Mouse (Mus musculus): ENCODE measurements around the gene Arhgap27.

DNA sequence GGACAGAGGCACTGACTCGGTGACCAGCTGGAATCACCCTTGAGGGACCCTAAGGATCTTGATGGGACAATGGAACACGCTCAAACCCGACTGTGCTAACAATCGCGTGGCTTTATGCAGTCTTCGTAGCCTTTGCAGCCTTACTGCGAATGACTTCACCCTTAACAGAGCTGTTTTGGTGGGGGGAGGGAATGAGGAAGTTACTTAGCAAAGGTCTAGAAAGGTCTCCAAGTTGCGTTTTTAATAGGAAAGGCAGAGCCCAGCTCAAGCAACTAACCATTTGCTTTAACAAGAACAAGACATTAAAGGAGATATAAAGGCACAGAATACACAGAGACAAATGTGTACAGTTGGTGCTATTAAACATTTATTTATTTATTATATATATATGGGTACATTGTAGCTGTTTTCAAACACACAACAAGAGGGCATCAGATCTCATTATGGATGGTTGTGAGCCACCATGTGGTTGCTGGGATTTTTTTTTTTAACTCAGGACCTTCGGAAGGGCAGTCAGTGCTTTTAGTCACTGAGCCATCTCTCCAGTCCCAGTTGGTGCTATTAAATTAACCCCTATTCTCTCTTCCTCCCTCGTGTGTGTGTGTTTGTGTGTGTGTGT lies 53.4 kb downstream of the Arhgap27 start:
- no peak for TF ChIP-seq POLR2A (IDR thresholded peaks at IDR 0.05; ENCODE audit: low read depth, low read length)
- TF ChIP-seq CTCF (IDR thresholded peaks at IDR 0.05; ENCODE audit: borderline replicate concordance, insufficient read depth, low read length): no peak

All from embryonic fibroblast, embryonic 13.5 days (primary cell).